Mouse (Mus musculus) E14TG2a.4 (cell line): ENCODE data around the gene Wnt10a.
"Not testable (repeated sequence)": the region's sequence is repeated elsewhere in the genome, so short reads cannot be mapped to it uniquely, and the experiment has no call there.

Experiments
- H3K27me3 ChIP-seq: 2 replicates; pipeline ENCODE4 v1.6.1; 2014; ENCODE audit warnings: low read length, control low read depth; ENCODE audit not compliant: insufficient read depth
- H3K36me3 ChIP-seq: 2 replicates; pipeline ENCODE4 v1.6.1; 2014; ENCODE audit warnings: low read length, control low read depth; ENCODE audit not compliant: insufficient read depth
- H3K4me1 ChIP-seq: replicated peaks from 2 replicates; pipeline ENCODE4 v1.6.1; 2014; ENCODE audit warnings: low read depth, low read length, control low read depth
- H3K4me3 ChIP-seq: replicated peaks from 2 replicates; pipeline ENCODE4 v1.5.1; 2014; ENCODE audit warnings: mild to moderate bottlenecking, low read length
- H3K9me3 ChIP-seq: 2 replicates; pipeline ENCODE4 v1.6.1; 2014; ENCODE audit warnings: low read length, control low read depth
- CTCF ChIP-seq: conservative IDR thresholded peaks from 2 replicates; pipeline ENCODE4 v1.5.1; 2014; ENCODE audit warnings: low read length
- NANOG ChIP-seq: IDR thresholded peaks from 2 replicates; pipeline ENCODE4 v1.6.1; 2014; ENCODE audit warnings: borderline replicate concordance, low read length, mixed read lengths
- POU5F1 ChIP-seq: IDR thresholded peaks from 2 replicates; pipeline ENCODE4 v1.6.1; 2014; ENCODE audit warnings: low read length, borderline replicate concordance

The Wnt10a gene

DNA sequence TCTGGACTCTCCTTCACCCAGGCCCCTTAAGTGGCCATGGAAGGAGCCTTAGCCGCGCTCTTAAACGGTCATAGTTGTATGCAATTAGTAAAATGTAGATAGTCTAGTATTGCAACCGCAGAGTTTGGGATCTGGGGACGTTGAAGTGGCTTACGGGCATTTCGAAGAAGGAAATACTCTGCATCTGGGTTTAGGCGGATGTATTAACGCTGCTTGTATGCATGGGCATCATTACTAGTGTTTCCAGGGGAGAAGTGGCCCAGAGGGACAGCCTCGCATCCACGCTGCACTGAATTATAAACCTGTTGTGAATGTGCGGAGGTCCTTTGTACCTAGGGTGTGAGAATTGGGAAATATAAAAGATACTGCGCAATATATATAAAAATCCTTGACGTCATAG is 25.9 kb downstream of the Wnt10a start:
- no peak for TF ChIP-seq NANOG
- no peak for TF ChIP-seq POU5F1
- TF ChIP-seq CTCF, result no peak

DNA sequence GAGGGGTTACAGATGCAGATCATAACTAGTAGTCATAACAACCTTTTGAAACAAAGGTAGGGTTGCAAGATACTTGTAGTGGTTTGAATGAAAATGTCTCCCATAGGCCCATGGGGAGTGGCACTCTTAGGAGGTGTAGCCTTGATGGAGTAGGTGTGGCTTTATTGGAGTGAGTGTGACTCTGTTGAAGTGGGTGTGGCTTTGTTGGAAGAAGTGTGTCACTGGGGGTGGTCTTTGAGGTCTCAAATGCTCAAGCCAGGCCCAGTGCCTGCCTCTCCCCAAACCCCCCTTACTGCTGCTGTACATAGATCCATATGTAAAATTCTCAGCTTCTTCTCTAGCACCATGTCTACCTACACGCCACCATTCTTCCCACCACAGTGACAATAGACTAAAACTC is 27.2 kb downstream of the Wnt10a start:
- H3K9me3 ChIP-seq, result no peaks in the 10 kb centered on the region
- TF ChIP-seq NANOG, result no peak
- TF ChIP-seq POU5F1, result no peak
- no peak for TF ChIP-seq CTCF

More for the DNA sequence above, 25.9 kb downstream of the Wnt10a start:
- Histone ChIP-seq H3K9me3 (no peaks in the 10 kb centered on the region), H3K36me3 (0 out of 2 replicates have a peak, but pooled peaks cover 4% of the 10 kb centered on the region), H3K27me3 (peaks cover 6% of the 10 kb centered on the region), H3K4me3 (peak overlapping the region; percentile 90), H3K4me1 (peaks cover 44% of the 10 kb centered on the region)

DNA sequence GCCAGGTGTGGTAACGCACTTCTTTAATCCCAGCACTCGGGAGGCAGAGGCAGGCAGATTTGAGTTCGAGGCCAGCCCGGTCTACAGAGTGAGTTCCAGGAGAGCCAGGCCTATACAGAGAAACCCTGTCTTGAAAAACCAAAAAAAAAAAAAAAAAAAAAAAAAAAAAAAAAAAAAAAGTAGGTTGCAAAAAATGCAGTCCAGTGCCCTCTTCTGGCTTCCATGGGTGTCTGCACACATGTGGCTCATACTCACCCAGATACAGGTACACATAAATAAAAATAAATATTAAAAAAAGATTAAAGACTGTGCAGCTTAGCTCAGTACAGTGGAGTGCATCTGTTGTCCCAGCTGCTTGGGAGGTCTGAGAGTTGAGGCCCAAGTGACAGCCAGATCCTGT is 32.3 kb downstream of the Wnt10a start:
- H3K36me3 ChIP-seq, H3K27me3 ChIP-seq, H3K9me3 ChIP-seq, H3K4me3 ChIP-seq: not testable (repeated sequence)
- H3K4me1 ChIP-seq, result peaks cover 62% of the 10 kb centered on the region
- peak; percentile 29 for TF ChIP-seq CTCF

More for the DNA sequence above, 27.2 kb downstream of the Wnt10a start:
- Histone ChIP-seq H3K4me3 (no peak overlapping the region), H3K4me1 (peaks cover 53% of the 10 kb centered on the region), H3K36me3 (0 out of 2 replicates have a peak, but pooled peaks cover 4% of the 10 kb centered on the region), H3K27me3 (peaks cover 4% of the 10 kb centered on the region)

DNA sequence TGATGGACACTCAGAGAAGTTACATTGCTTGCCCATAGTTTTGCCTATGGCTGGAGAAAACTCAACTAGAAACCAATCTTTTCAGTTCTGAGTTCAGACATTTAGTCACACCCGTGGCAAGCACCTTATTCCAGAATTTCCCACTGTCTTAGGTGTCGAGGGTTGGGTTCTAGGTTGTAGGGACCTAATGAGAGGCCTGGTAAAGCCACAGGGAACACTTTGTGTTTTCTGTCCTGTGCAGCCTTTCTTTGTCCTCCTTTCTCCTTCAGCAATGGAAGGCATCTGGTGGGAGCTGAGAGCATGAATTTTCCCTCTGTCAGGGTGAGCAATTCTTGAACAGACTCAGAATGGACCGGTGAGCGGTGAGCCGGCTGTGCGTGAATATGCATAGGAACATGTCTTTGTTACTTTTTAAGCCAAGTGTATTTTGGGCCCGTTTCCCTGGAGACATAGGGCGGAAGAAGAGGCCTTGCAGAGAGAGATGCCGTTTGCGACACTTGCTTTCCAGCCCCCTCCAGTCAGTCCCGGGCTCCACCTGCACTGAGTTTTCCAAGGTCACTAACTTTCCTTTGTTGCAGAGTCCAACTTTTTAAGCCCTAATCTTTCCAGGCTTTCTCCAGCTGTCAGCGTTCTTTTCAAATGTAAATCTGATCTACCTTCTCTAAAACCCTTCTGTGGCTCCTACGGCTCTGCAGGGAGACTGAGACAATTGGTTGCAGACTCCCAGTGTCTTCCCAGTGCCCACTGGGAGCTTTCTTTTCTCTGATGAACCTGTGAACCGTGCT is 33.4 kb downstream of the Wnt10a start:
- TF ChIP-seq CTCF (no peak), NANOG (peak; percentile 88), POU5F1 (peak; percentile 78; the same call in 1 of the 2 replicates)
- H3K36me3 ChIP-seq, result no peaks in the 10 kb centered on the region
- peaks cover 65% of the 10 kb centered on the region for H3K4me1 ChIP-seq
- H3K9me3 ChIP-seq, result no peaks in the 10 kb centered on the region
- peak overlapping the region; percentile 33 for H3K4me3 ChIP-seq
- no peaks in the 10 kb centered on the region for H3K27me3 ChIP-seq

DNA sequence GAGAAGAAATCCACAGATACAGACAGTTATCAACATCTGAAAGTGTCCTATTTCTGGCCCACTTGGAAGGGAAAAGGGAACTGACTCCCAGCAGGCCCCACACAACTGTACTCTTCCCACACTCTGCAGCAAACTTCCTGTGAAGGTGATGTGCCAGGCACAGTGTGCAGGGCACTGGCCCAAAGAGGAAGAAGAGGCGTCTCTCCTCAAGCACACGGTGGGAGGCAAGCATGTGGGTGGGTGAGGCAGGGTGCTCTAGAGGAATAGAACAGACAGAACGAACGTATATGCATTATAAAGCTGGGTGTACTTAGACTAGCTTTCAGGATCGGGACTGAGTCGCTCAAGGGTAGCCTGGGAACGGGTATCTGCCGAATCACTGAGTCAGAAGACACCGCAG is 38.7 kb downstream of the Wnt10a start:
- H3K4me3 ChIP-seq, result 0 out of 2 replicates have a peak overlapping the region, but pooled peaks have one; percentile 29
- H3K4me1 ChIP-seq, result peaks cover 53% of the 10 kb centered on the region
- H3K36me3 ChIP-seq, result no peaks in the 10 kb centered on the region
- H3K9me3 ChIP-seq, result no peaks in the 10 kb centered on the region
- peaks cover 10% of the 10 kb centered on the region for H3K27me3 ChIP-seq
- TF ChIP-seq NANOG (no peak), CTCF (no peak), POU5F1 (no peak)

DNA sequence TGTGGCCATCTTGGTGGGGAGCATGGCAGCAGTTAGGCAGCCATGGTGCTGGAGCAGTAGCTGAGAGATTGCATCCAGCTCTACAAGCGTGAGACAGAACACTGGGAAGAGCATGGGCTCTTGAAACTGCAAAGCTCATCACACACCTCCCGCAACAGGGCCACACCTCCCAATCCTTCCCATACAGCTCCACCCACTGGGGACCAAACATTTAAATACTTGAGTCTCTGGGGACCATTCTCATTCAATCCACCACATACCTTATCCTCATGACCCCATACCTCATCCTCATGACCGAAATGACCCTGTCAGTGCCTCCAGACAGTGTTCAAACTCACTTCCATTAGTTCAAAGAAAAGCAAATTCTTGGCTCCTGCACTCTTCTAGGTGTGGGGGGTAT is 41.9 kb downstream of the Wnt10a start:
- TF ChIP-seq CTCF (no peak), POU5F1 (no peak), NANOG (no peak)
- H3K4me3 ChIP-seq, result no peak overlapping the region
- H3K4me1 ChIP-seq, result peaks cover 27% of the 10 kb centered on the region
- H3K9me3 ChIP-seq, result no peaks in the 10 kb centered on the region
- no peaks in the 10 kb centered on the region for H3K36me3 ChIP-seq
- H3K27me3 ChIP-seq, result peaks cover 10% of the 10 kb centered on the region

DNA sequence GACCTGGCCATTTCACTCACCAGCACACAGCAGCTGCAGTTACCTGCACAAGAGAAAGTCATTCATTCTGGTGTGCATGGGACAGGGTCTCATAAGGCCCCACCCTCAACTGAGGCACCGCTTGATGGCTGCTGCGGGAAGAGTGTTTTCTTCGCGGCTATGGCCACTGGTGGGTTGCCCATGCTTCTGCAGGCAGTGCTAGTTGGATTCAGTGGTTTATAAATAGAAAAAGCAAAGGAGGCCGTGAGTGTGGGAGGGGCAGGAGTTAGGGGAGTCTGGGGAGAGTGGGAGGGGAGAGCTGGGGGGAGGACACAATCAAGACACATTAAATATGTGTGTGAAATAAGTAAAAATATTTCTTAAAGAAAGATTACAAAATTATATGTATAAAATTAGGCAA is 51.8 kb downstream of the Wnt10a start:
- no peak for TF ChIP-seq POU5F1
- no peak for TF ChIP-seq NANOG

DNA sequence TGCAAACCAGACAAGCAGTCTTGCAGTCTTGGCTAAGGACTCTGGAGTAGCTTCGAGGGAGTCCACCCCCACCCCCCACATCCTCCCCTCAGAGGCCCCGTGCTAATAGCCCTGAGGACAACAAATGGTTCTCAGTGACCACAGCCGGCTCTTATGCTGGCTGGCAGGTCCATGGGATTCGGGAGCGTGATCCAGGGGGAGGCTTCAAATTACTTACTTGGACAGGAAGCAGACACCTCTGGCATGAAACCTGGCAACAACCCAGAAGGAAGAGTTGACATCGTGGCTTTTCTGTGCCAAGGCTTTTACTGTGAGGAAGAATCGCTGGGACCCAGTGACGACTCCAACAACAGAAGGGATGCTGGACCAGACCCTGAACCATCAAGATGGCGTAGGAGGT is 55.0 kb downstream of the Wnt10a start:
- H3K4me3 ChIP-seq, result no peak overlapping the region
- peaks cover 35% of the 10 kb centered on the region for H3K27me3 ChIP-seq
- no peaks in the 10 kb centered on the region for H3K9me3 ChIP-seq
- TF ChIP-seq CTCF (no peak), NANOG (no peak), POU5F1 (no peak)
- H3K36me3 ChIP-seq, result no peaks in the 10 kb centered on the region
- peaks cover 23% of the 10 kb centered on the region for H3K4me1 ChIP-seq

More for the DNA sequence above, 51.8 kb downstream of the Wnt10a start:
- peaks cover 5% of the 10 kb centered on the region for H3K4me1 ChIP-seq
- H3K9me3 ChIP-seq, result no peaks in the 10 kb centered on the region
- peaks cover 29% of the 10 kb centered on the region for H3K27me3 ChIP-seq
- H3K36me3 ChIP-seq, result no peaks in the 10 kb centered on the region
- no peak overlapping the region for H3K4me3 ChIP-seq

DNA sequence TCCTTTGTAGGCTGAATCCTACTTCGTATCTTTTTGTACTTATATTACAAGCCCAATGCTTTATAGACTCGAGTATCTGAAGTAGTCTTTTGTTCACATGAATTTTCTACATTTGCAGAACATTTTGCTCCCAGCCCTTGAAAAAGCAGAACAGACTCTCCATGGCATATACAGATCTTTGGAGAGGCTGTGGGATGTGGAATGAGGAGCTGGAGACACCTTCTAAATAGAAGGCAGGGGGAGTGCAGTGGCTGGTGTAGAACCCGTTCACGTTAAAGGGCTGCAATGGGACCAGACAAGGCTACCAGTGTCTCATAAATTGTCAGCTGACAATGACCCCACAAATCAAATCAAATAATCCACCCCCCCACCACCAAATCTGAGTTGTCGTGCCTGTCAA is 57.6 kb downstream of the Wnt10a start:
- H3K36me3 ChIP-seq, result no peaks in the 10 kb centered on the region
- no peaks in the 10 kb centered on the region for H3K9me3 ChIP-seq
- peaks cover 42% of the 10 kb centered on the region for H3K4me1 ChIP-seq
- H3K27me3 ChIP-seq, result peaks cover 49% of the 10 kb centered on the region
- TF ChIP-seq NANOG (no peak), CTCF (no peak), POU5F1 (no peak)
- H3K4me3 ChIP-seq, result no peak overlapping the region
